Mouse (Mus musculus): ENCODE measurements around the gene Accs.

Gene Accs

DNA sequence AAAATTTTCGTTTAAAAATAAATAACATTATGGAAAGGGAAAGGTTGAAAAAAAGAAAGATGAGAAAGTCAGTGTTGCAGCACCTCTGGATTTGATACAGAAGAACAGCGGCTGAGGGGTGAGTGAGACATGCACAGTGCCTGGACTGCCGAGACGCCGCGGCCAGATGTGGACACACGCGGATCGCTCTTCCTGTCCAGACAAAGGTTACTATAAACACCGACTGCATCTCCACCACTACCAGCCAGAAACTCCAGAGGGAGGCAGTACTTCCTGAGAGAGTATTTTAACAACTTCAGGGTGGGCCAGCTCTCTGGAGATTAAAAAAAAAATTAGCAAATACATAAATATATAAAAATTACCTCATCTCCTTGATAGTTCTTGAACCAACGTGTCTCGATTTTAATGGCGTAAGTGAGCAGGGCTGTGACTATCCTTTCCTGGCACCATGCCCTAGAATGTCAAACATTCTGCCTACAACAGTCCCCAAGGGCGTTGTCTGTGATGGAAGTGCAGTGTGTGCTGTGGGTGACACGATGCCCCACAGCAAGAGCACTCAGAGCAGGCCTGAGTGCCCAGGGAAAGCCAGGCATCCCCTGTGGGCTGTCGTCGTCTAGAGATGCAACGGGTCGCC is 52.5 kb downstream of the Accs start:
- DNase-seq (ENCODE audit: extremely low spot score, low read depth, low spot score), result no peak

GRCm38 (mm10) chr2:93794375-93794774 is 55.4 kb downstream of the Accs start:
- DNase-seq (ENCODE audit: extremely low spot score, low read depth, low spot score), result no peak

GRCm38 (mm10) chr2:93791516-93792499 is 57.9 kb downstream of the Accs start:
- no peak for DNase-seq (ENCODE audit: extremely low spot score, low read depth, low spot score)

GRCm38 (mm10) chr2:93790798-93791345 is 58.9 kb downstream of the Accs start:
- DNase-seq (ENCODE audit: extremely low spot score, low read depth, low spot score), result no peak

DNA sequence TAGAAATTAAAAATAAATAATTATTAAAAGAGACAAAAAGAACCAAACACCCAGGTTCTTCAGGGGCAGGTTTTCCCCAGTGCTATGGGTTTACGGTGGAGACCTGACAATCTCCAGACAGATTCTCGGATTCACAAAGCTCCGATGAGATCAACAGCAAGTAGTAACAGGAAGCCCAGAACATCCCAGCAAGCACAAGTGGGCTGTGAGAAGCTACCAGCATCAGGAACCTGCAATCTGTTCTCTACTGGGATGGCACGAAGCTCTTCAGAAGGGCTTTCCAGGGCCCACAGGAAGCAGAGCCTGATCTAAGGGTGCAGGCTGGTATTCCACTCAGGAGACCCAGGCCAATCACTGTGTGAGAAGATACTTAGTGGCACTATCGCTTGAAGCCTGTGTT is 61.2 kb downstream of the Accs start:
- DNase-seq (ENCODE audit: extremely low spot score, low read depth, low spot score), result no peak

GRCm38 (mm10) chr2:93786175-93786574 is 63.6 kb downstream of the Accs start:
- DNase-seq (ENCODE audit: extremely low spot score, low read depth, low spot score), result peak; percentile 85

DNA sequence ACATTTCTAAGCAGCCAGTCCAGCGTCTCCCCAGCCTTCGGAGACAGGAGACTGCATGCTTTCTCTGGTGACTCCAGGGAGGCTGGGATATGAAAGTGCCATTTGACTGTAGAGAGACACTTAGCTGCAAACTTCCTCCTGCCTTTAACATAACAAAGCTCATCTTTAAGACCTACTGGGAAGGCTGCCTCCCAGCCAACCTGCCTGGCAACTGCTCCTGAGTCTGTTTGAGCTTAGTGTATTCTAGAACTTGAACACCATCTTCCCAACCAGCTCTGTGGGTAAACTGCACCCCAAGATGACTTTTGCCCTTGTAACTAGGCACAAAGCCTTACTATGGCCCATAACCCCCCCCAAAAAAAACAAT is 64.3 kb downstream of the Accs start:
- DNase-seq (ENCODE audit: extremely low spot score, low read depth, low spot score), result no peak

- DNase-seq (ENCODE audit: extremely low spot score, low read depth, low spot score), result no peak
These were observed 64.9 kb downstream of the Accs start for GRCm38 (mm10) chr2:93784721-93785431.

- DNase-seq (ENCODE audit: extremely low spot score, low read depth, low spot score), result no peak
These were observed 65.7 kb downstream of the Accs start for GRCm38 (mm10) chr2:93783926-93784539.
